Mouse (Mus musculus): ENCODE data around the gene Pdia6. TPM values are rescaled to one million over a fixed set of nuclear protein-coding genes. Genes with fewer than 3 reads are reported as not detected.

The Pdia6 gene
- polyA plus RNA-seq (2015; fragmentation: Nextera tagmentation; extraction: Ambion mirVana): 361 and 412 TPM in 2 replicates

DNA sequence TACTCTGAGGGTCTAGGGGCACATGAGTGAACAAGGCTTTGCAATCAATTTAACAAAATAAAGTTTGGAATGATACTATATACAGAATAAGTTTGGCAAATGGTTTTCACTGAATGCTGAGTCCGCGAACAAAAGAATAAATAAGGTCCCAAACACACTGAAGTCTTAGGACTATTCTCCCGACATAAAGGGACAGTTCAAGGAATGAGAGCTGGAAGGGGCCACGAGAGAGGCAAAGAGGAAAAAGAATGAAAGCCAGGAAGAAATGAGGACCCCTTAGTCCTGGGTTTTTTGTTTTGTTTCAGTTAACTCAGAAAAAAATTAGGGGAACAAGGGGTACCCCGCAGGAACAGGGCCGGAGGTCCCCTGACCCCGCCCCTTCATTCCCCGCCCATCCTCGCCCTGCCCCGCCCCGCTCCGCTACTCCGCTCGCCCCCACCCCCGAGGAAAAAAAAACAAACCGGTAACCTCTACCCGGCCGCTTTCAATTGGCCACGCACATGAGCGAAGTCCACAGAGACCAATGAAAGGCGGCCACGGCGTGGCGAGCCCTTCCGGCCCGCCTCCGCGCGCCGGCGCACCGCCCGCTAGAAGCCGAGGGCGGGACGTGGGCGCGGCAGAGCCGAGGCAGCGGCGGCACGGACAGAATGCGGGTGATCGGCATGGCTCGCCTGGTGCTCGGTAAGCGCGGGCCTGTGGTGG lies at the start of gene Pdia6:
TSS of gene Pdia6 (plus strand) at position 575 of the 702 bp plus-strand sequence.
- Histone ChIP-seq H3K36me3 (peaks cover 29% of the 10 kb centered on the region), H3K27ac (replicated peaks) (peak within 1 kb of the TSS; percentile 76), H3K27me3 (replicated peaks) (no peaks in the 10 kb centered on the region), H3K4me3 (peak within 1 kb of the TSS; percentile 86), H3K4me1 (peaks cover 26% of the 10 kb centered on the region), H3K4me2 (peak within 1 kb of the TSS; percentile 80), H3K9me3 (no peaks in the 10 kb centered on the region), H3K9ac (peak within 1 kb of the TSS; percentile 96)
- WGBS: 1% methylated on average over 48 of the region's 48 CpGs
- ATAC-seq (ENCODE audit: extremely low read depth, insufficient number of reproducible peaks, low FRiP score, low TSS enrichment): peak; percentile 96

DNA sequence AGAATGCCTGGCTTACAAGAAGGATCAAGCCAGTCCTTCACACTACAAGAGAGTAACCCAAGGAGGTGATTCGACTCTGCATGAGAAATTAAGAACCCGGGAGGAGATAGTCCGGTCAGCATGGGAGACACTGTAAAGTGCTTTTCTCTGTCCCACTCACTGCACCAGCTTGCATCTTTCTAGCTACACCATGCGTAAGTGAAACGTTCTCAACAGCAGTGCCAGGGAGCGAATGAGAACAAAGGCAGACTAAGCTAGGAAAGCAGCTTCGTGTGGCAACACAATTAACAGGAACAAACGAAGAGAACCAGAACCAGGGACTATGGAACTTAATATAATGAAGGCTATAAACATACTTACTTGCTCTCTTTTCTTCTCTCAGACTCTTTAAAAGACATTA lies 48.0 kb upstream of the Pdia6 start:
- ATAC-seq (ENCODE audit: extremely low read depth, insufficient number of reproducible peaks, low FRiP score, low TSS enrichment): no peak

DNA sequence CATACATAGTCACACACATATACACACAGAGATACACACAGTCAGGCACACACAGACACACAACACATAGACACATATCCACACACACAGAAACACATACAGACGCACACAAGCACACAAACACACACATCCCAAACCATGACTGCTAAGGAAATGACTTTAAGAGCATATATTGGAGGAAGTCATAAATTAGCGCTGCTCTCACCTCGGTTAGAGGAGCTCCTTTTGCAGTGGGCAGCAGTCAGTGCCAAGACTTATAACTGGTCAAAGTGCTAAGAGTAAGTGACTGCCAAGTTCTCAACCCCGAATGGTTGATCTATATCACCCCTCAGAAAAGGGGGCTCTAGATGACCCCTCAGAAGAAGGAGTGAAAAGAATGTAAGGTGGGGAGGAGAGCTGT lies 47.2 kb upstream of the Pdia6 start:
- H3K27me3 ChIP-seq (replicated peaks): no peaks in the 10 kb centered on the region
- H3K36me3 ChIP-seq: no peaks in the 10 kb centered on the region
- H3K4me3 ChIP-seq: no peak overlapping the region
- H3K4me1 ChIP-seq: no peaks in the 10 kb centered on the region
- no peak overlapping the region for H3K4me2 ChIP-seq
- WGBS: 69% methylated on average over 4 of the region's 4 CpGs
- H3K9ac ChIP-seq: no peak overlapping the region
- no peak overlapping the region for H3K27ac ChIP-seq (replicated peaks)
- no peaks in the 10 kb centered on the region for H3K9me3 ChIP-seq
- no peak for ATAC-seq (ENCODE audit: extremely low read depth, insufficient number of reproducible peaks, low FRiP score, low TSS enrichment)

More for the DNA sequence above, 48.0 kb upstream of the Pdia6 start:
- Histone ChIP-seq H3K36me3 (no peaks in the 10 kb centered on the region), H3K9me3 (no peaks in the 10 kb centered on the region), H3K4me3 (no peak overlapping the region), H3K27me3 (replicated peaks) (no peaks in the 10 kb centered on the region), H3K27ac (replicated peaks) (no peak overlapping the region), H3K4me1 (no peaks in the 10 kb centered on the region), H3K9ac (no peak overlapping the region), H3K4me2 (no peak overlapping the region)
- 57% methylated on average over 8 of the region's 8 CpGs for WGBS

DNA sequence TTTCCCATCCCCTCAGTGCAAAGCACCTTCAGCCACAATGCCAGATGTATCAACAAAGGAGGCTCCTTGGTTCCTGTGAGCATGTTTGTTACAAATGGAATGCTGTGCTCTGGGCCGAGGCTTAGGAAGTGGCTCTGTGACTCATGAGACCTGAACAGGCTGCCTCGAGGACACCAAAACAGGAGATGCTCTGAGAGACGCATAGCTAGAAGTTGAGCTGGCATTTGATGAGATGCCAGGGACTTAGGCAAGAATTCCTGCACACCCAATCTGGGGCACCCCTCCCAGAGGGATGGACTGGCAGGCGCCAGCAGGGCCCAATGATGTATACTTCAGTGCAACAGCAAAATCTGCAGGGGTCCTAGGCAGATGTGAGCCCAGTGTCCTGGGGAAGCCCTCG lies 45.7 kb upstream of the Pdia6 start:
- no peak for ATAC-seq (ENCODE audit: extremely low read depth, insufficient number of reproducible peaks, low FRiP score, low TSS enrichment)
- H3K27ac ChIP-seq (replicated peaks): no peak overlapping the region
- H3K36me3 ChIP-seq: no peaks in the 10 kb centered on the region
- H3K4me1 ChIP-seq: no peaks in the 10 kb centered on the region
- H3K9ac ChIP-seq: no peak overlapping the region
- no peak overlapping the region for H3K4me2 ChIP-seq
- H3K4me3 ChIP-seq: no peak overlapping the region
- H3K27me3 ChIP-seq (replicated peaks): no peaks in the 10 kb centered on the region
- H3K9me3 ChIP-seq: no peaks in the 10 kb centered on the region
- whole genome bisulfite sequencing: 50% methylated on average over 5 of the region's 5 CpGs

DNA sequence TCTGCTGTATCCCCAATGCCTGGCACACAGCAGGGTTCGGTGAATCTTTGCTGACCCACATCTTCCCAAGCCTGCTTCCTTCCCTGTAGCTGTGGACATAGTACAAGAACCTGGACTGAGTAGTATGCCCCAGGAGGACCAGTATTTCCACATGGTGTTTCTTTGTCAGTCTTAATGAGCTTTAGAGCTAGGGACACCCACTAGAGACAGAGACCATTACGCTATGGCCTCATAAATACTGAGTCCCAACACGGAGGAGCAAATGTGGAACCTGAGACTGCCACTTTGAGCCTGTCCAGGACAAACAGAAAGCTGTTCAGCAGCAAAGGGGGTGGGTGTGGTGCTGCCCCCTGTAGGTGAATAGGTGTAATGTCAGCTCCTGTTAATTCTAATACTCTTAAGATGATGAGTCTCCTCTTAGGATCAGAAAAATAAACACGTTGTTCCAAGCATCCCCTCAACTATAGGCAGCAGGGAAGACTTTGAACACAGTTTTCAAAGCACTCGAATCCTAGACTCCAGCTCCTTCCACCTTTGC lies 44.4 kb upstream of the Pdia6 start:
- H3K4me3 ChIP-seq: no peak overlapping the region
- H3K4me1 ChIP-seq: no peaks in the 10 kb centered on the region
- WGBS: 39% methylated on average over 5 of the region's 5 CpGs
- H3K36me3 ChIP-seq: no peaks in the 10 kb centered on the region
- H3K27me3 ChIP-seq (replicated peaks): no peaks in the 10 kb centered on the region
- no peak overlapping the region for H3K9ac ChIP-seq
- H3K9me3 ChIP-seq: no peaks in the 10 kb centered on the region
- no peak overlapping the region for H3K4me2 ChIP-seq
- no peak overlapping the region for H3K27ac ChIP-seq (replicated peaks)
- ATAC-seq (ENCODE audit: extremely low read depth, insufficient number of reproducible peaks, low FRiP score, low TSS enrichment): no peak

DNA sequence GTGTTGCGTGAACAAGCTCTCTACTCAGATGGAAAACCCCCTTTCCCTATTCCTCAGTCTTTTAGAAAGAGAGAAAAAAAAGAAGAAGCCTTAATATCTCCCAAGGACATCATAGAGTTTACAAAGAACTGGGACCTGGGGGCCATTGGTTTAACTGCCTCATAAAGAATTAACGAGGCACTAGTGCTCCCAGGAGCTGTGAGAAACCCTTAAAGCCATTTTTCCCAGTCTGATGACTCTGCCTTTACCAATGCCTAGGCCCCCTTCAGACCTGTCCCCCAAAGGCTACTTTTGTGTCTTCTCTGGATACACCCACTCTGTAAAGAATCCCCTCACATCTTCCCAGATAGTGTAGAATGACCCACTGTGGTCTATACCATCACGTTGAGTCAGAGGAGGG lies 43.3 kb upstream of the Pdia6 start:
- Histone ChIP-seq H3K27me3 (replicated peaks) (no peaks in the 10 kb centered on the region), H3K36me3 (no peaks in the 10 kb centered on the region), H3K4me2 (no peak overlapping the region), H3K4me3 (no peak overlapping the region), H3K27ac (replicated peaks) (no peak overlapping the region), H3K9ac (no peak overlapping the region), H3K4me1 (no peaks in the 10 kb centered on the region), H3K9me3 (no peaks in the 10 kb centered on the region)
- 64% methylated on average over 3 of the region's 3 CpGs for WGBS
- ATAC-seq (ENCODE audit: extremely low read depth, insufficient number of reproducible peaks, low FRiP score, low TSS enrichment): no peak

DNA sequence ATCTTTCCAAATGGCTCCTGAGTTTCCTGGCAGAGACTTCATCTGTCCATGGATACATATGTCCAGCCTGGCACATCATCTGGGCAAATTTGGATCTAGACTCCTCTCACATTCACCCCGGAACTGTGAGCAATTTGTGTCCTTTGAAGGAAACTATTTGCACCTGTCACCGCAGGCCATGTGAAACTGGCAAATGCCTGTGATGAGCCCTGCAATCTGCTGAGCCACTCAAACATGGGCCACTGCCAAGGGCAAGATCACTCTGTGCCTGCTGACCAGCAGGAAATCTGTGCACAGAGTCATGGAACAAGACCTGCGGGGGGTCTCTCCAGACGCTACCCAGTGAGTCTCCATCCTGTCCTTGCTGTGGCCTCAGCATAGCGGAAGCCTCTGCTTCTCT lies 41.3 kb upstream of the Pdia6 start:
- no peaks in the 10 kb centered on the region for H3K36me3 ChIP-seq
- no peak overlapping the region for H3K27ac ChIP-seq (replicated peaks)
- H3K4me1 ChIP-seq: no peaks in the 10 kb centered on the region
- no peak overlapping the region for H3K4me2 ChIP-seq
- no peak overlapping the region for H3K9ac ChIP-seq
- no peak for ATAC-seq (ENCODE audit: extremely low read depth, insufficient number of reproducible peaks, low FRiP score, low TSS enrichment)
- H3K9me3 ChIP-seq: no peaks in the 10 kb centered on the region
- H3K4me3 ChIP-seq: no peak overlapping the region
- no peaks in the 10 kb centered on the region for H3K27me3 ChIP-seq (replicated peaks)
- 67% methylated on average over 5 of the region's 5 CpGs for WGBS

DNA sequence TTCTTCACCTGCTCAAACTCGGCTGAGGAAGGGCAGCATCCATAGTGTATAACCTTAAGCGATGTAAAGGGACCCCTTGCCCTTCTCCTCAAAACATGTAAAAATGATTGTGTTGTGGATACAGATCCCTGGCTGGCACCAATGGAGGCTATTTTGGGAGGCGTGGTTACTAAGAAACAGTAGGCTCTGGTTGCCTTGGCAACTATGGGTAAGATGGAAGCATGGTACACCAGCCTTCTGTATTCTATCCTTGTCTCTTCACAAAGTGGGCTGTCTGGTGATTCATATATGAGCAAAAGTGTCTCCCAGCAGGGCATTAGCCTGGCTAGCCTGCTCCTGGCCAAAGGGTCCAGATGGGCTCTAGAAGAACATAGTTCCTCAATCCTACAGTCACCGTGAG lies 38.4 kb upstream of the Pdia6 start:
- H3K27me3 ChIP-seq (replicated peaks): no peaks in the 10 kb centered on the region
- no peaks in the 10 kb centered on the region for H3K9me3 ChIP-seq
- no peak overlapping the region for H3K27ac ChIP-seq (replicated peaks)
- H3K4me3 ChIP-seq: no peak overlapping the region
- no peak for ATAC-seq (ENCODE audit: extremely low read depth, insufficient number of reproducible peaks, low FRiP score, low TSS enrichment)
- H3K4me2 ChIP-seq: no peak overlapping the region
- no peak overlapping the region for H3K9ac ChIP-seq
- 78% methylated on average over 4 of the region's 4 CpGs for WGBS
- no peaks in the 10 kb centered on the region for H3K4me1 ChIP-seq
- H3K36me3 ChIP-seq: no peaks in the 10 kb centered on the region

DNA sequence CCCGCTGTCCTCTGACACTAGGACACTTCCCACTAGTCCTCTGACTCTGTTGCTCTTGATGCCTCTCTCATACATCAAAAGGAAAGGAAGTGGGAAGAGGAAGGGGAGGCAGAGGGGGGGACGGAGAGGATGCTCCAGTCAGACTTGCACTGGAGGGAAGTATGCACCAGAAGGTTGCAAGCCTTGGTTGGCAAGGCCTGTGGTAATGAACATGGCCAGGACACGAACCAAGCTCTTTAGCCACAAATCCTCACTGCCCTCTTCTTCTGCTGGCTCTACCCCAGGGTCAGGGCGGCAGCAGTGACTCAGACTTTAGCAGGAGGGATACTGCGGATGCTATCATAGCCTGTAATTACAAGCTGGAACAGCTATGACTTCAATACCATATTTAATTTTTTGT lies 35.8 kb upstream of the Pdia6 start:
- Histone ChIP-seq H3K27ac (replicated peaks) (no peak overlapping the region), H3K9me3 (no peaks in the 10 kb centered on the region), H3K4me3 (no peak overlapping the region), H3K9ac (no peak overlapping the region), H3K4me2 (no peak overlapping the region), H3K27me3 (replicated peaks) (no peaks in the 10 kb centered on the region; the same call in 1 of the 2 replicates), H3K36me3 (no peaks in the 10 kb centered on the region), H3K4me1 (no peaks in the 10 kb centered on the region)
- ATAC-seq (ENCODE audit: extremely low read depth, insufficient number of reproducible peaks, low FRiP score, low TSS enrichment): no peak
- WGBS: 68% methylated on average over 5 of the region's 5 CpGs

DNA sequence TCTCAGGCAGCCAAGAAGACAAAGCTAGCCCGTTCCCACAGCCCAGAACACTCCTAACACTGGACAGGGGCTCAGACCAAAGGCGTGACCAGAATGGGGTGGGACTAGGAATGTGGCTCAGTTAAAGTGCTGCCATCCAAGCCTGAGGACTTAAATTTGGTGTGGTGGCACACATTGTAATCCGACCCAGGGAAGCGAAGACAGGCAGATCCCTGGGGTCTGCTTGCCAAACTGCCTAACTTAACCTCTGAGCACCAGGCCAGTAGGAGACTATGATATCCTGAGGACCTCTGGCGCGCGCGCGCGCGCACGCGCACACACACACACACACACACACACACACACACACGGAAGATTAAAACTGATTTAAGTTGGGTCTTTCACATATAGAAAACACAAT lies 34.8 kb upstream of the Pdia6 start:
- Histone ChIP-seq H3K9ac (no peak overlapping the region), H3K27ac (replicated peaks) (no peak overlapping the region), H3K9me3 (no peaks in the 10 kb centered on the region), H3K4me3 (no peak overlapping the region), H3K4me1 (no peaks in the 10 kb centered on the region), H3K27me3 (replicated peaks) (no peaks in the 10 kb centered on the region; the same call in 1 of the 2 replicates), H3K36me3 (no peaks in the 10 kb centered on the region), H3K4me2 (no peak overlapping the region)
- ATAC-seq (ENCODE audit: extremely low read depth, insufficient number of reproducible peaks, low FRiP score, low TSS enrichment): no peak
- 82% methylated on average over 14 of the region's 14 CpGs for WGBS

DNA sequence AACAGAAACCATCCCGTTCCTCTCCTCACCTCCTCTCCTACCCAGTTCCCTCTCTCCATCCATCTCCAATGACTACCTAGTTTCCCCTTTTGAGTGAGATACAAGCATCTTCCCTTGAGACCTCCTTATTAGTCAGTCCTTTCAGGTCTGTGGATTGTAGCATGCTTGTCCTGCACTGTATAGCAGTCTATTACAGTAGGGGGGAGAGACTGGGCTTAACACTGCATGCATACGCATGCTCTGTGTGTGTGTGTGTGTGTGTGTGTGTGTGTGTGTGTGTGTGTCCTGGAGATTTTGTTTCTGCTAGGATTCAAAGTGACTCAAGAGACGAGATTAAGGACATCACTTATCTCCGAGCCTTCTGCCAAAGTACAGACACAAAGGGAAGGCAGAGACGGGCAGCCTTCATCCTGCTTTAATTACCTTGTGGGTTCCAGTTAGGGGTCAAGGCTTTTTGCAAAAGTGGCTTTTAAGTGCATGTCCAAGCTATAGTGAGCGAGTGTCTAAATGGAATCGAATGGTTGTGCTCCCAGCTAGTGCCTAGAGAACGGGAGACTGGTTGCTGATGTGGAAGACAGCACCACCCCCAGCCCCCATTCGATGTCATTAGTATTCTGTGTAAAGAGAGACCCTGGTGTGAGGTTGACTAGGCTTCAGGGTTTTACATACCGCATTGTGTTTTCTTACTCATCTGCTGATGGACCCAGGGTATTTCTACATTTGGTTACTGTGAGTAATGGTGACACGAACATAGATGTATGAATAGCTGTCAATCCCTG lies 30.6 kb upstream of the Pdia6 start:
- Histone ChIP-seq H3K9me3 (no peaks in the 10 kb centered on the region), H3K9ac (no peak overlapping the region), H3K36me3 (no peaks in the 10 kb centered on the region), H3K4me2 (no peak overlapping the region), H3K4me1 (peaks cover 3% of the 10 kb centered on the region; the same call in 1 of the 2 replicates), H3K27ac (replicated peaks) (no peak overlapping the region), H3K27me3 (replicated peaks) (no peaks in the 10 kb centered on the region; the same call in 1 of the 2 replicates), H3K4me3 (no peak overlapping the region)
- no peak for ATAC-seq (ENCODE audit: extremely low read depth, insufficient number of reproducible peaks, low FRiP score, low TSS enrichment)
- WGBS: 41% methylated on average over 11 of the region's 11 CpGs

Measured in heart, embryonic 13.5 days (tissue).